Mouse (Mus musculus): ENCODE measurements around the gene Olfr1163. TPM values are rescaled to one million over a fixed set of nuclear protein-coding genes. Genes with fewer than 3 reads are reported as not detected.
"Not testable (repeated sequence)": the region's sequence is repeated elsewhere in the genome, so short reads cannot be mapped to it uniquely, and the experiment has no call there.

Gene Olfr1163
- not detected for total RNA-seq (2021)
- long read RNA-seq, experiment 1, result 0 reads
- long read RNA-seq, experiment 2, result 0 reads

DNA sequence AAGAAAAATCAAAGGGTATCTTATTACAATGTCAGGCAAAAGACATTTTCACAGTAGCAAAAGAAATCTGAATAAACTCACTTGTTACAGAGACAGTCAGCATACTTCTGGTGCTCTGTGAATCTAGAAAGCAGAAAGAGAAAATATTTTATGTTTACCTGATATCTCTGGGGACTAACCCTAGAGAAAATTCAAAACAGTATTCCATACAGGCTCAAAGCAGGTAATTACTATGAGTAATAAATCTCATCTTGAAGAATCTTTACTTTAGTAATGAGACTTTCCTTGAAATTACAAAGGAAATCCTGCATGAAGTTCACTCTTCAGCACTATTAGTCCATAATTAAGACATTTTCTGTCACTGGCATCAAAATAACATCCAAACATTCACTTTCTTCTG is at the start of gene Olfr1163:
Gene Olfr1163 (minus strand): TSS at position 101 of the 400 bp plus-strand sequence.
- intact Hi-C loops (cut with DNase I), result no loop called here
- DNase-seq (ENCODE audit: low spot score in 2 of 2), result no peak

DNA sequence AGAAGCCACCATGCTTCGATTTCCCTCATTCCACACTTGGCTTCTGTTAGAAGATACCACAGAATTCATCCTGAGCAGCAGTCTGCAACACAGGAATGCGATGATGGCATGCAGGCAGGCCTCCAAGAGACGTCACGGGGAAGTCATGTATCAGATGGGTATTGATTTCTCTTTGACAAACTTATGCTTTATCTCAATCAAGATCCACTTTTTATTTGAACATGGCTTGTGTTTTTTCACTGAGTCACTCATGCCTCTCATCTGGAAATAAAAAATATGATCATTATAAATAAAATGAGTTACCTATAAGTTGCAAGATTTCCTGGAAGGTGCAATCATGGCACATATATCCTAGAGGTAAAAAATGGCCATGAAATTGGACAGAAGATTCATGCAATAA is 22.2 kb upstream of the Olfr1163 start, which contains the start of gene Olfr1164:
Gene Olfr1164 (minus strand): TSS at position 101 of the 400 bp plus-strand sequence.
- intact Hi-C loops (cut with DNase I), result no loop called here
- no peak for DNase-seq (ENCODE audit: low spot score in 2 of 2)

DNA sequence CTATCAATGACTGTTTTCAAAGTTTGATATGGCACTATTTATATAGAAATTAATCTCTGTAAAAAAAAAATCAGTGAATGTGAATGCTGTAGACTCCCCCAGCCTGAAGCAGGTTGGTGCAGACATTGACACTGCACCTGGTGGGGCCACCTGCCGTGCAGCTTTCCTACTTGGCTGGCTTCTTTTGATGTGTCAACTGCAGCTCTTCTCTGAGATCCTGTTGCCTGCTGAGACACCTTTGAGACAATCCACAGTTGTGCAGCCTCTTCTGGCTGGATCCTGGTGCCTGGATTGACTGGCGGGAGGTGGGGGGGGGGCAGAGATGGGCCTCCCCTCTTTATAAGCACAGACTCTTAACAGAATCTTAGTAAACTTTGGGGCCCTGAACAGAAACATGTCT is 8.0 kb downstream of the Olfr1163 start:
- intact Hi-C loops (cut with DNase I), result no loop called here

DNA sequence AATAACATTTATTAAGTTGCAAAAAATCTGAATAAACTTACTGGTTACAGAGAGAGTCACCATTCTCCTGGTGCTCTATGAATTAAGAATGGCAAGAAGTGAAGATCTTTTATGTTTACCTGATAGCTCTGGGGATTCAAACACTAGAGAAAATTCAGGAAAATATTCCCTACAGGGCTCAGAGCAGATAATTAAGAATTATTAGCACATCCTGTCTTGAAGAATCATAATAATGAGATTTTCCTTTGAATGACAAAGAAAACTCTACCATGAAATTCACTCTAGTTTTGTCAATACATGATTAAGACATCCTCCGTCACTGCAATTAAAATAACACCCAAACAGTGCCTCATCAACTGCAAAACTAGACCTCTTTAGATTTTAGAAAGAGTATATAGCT is 20.6 kb downstream of the Olfr1163 start, which contains the start of gene Olfr1162:
Gene Olfr1162 (minus strand): TSS at position 101 of the 400 bp plus-strand sequence.
- no peak for DNase-seq (ENCODE audit: low spot score in 2 of 2)
- intact Hi-C loops (cut with DNase I), result no loop called here

More for the DNA sequence above, 8.0 kb downstream of the Olfr1163 start:
- DNase-seq (ENCODE audit: low spot score in 2 of 2), result no peak

DNA sequence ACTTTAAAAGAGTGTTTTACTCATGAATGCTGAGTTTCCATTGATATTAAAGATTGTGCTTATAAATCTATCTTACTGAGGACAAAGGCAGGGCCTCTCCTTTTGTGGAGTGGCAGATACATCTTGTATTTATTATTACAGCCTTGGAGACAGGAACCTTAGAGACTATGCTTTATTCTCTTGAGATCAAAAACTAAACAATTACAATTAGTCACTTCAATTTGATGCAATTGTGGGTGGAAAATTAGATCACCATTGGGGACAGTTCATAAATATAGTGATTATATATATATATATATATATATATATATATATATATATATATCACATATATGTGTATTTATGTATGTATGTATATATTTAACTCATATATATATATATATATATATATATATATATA is 34.0 kb downstream of the Olfr1163 start, which contains the start of gene Olfr73:
Gene Olfr73 (minus strand): TSS at position 101 of the 400 bp plus-strand sequence.
- intact Hi-C loops (cut with DNase I), result no loop called here

DNA sequence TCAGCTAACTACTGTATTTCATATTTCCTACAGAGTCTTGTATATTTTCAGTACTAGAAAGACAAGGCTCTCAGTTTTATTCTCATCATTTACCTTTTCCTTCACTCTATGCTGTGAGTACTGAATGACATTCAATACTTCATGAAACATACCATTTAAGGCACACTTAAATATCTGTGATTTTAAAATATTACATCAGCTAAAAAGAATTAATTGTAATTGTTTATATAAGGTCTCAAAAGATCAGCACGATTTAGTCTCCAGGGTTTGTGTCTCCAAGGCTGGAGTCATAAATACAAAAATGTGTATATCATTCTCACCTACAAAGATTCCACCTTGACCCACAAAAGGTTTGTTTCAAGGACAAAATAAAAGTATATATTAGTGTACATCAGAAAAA is 49.2 kb downstream of the Olfr1163 start, which contains the start of gene Olfr1161:
Gene Olfr1161 (plus strand): TSS at position 301 of the 400 bp plus-strand sequence.
- DNase-seq (ENCODE audit: low spot score in 2 of 2); intact Hi-C loops (cut with DNase I): not testable (repeated sequence)

More for the DNA sequence above, 34.0 kb downstream of the Olfr1163 start, which contains the start of gene Olfr73:
- no peak for DNase-seq (ENCODE audit: low spot score in 2 of 2)

Other genes with a start within 250 kb of the Olfr1163 start
- gene Olfr1148, start 241.3 kb downstream of the Olfr1163 start, total RNA-seq (2021), result not detected
- not detected for gene Olfr1150-ps1, start 227.8 kb downstream of the Olfr1163 start, total RNA-seq (2021)
- not detected for gene Olfr1151, start 216.0 kb downstream of the Olfr1163 start, total RNA-seq (2021)
- not detected for gene Olfr1152, start 205.3 kb downstream of the Olfr1163 start, total RNA-seq (2021)
- not detected for gene Olfr1153, start 176.9 kb downstream of the Olfr1163 start, total RNA-seq (2021)
- gene Olfr1154, start 166.7 kb downstream of the Olfr1163 start, total RNA-seq (2021), result not detected
- gene Olfr1155, start 126.7 kb downstream of the Olfr1163 start, total RNA-seq (2021), result not detected
- not detected for gene Olfr1156, start 118.7 kb downstream of the Olfr1163 start, total RNA-seq (2021)
- not detected for gene Olfr1157, start 103.5 kb downstream of the Olfr1163 start, total RNA-seq (2021)
- gene Olfr74, start 97.2 kb downstream of the Olfr1163 start, total RNA-seq (2021), result not detected
- not detected for gene Olfr1158, start 81.7 kb downstream of the Olfr1163 start, total RNA-seq (2021)
- not detected for gene Olfr1160, start 63.6 kb downstream of the Olfr1163 start, total RNA-seq (2021)
- gene Olfr1161, start 49.1 kb downstream of the Olfr1163 start, total RNA-seq (2021), result not detected
- not detected for gene Olfr73, start 34.1 kb downstream of the Olfr1163 start, total RNA-seq (2021)
- not detected for gene Olfr1162, start 20.7 kb downstream of the Olfr1163 start, total RNA-seq (2021)
- gene Olfr1164, start 22.1 kb upstream of the Olfr1163 start, total RNA-seq (2021), result not detected
- not detected for gene Olfr1166, start 56.4 kb upstream of the Olfr1163 start, total RNA-seq (2021)
- gene Olfr1167, start 83.4 kb upstream of the Olfr1163 start, total RNA-seq (2021), result not detected
- not detected for gene Olfr1168, start 110.0 kb upstream of the Olfr1163 start, total RNA-seq (2021)
- not detected for gene Olfr1170, start 156.5 kb upstream of the Olfr1163 start, total RNA-seq (2021)
- gene Olfr1173, start 208.0 kb upstream of the Olfr1163 start, total RNA-seq (2021), result not detected
- gene Olfr1174-ps, start 243.3 kb upstream of the Olfr1163 start, total RNA-seq (2021), result not detected